Mouse (Mus musculus) gastrocnemius, adult 2 months (tissue): Measurements from ENCODE around the gene Pard3. TPM values are rescaled to one million over a fixed set of nuclear protein-coding genes. Genes with fewer than 3 reads are reported as not detected.
A peak's percentile ranks its signal among the peaks of the same experiment; 100 is the strongest.

Source experiments
- DNase-seq: peaks from one replicate; pipeline ENCODE4 v3.0.0; 2022
- H3K27ac ChIP-seq: fragments of 200-600 bp; 2 replicates; pipeline ENCODE4 v1.8.1; 2022; ENCODE audit warnings: mild to moderate bottlenecking
- H3K4me3 ChIP-seq: fragments of 200-600 bp; 2 replicates; pipeline ENCODE4 v1.8.1; 2022; ENCODE audit warnings: mild to moderate bottlenecking, moderate library complexity
- CTCF ChIP-seq: fragments of 200-600 bp; IDR thresholded peaks from 2 replicates; pipeline ENCODE4 v1.8.1; 2022; ENCODE audit warnings: antibody characterized with exemption, mild to moderate bottlenecking, moderate library complexity
- intact Hi-C: fragments of 180-260 bp; cut with DNase I; formaldehyde crosslinking; loops from one replicate; pipeline ENCODE4 v1.15.1; 2025
- total RNA-seq, 2 experiments: library from RNA; stranded (reverse); gene quantifications; 2 replicates each; pipeline ENCODE4 v1.2.3; 2021

The Pard3 gene
- total RNA-seq, 2 experiments from 2014 or later: 29.8 to 30.2 TPM

GRCm38 (mm10) chr8:127065113-127065473 lies 1.4 kb downstream of the Pard3 start:
- peak overlapping the region; percentile 95 for H3K27ac ChIP-seq
- intact Hi-C loops: no loop called here
- DNase-seq: no peak
- peak overlapping the region; percentile 96 for H3K4me3 ChIP-seq
- no peak for TF ChIP-seq CTCF

- no peak for TF ChIP-seq CTCF
- H3K4me3 ChIP-seq: no peak overlapping the region
- no peak overlapping the region for H3K27ac ChIP-seq
- DNase-seq: no peak
- intact Hi-C loops: no loop called here
Observed at GRCm38 (mm10) chr8:127065791-127066190, 2.1 kb downstream of the Pard3 start.

- no peak overlapping the region for H3K27ac ChIP-seq
- TF ChIP-seq CTCF: no peak
- no peak overlapping the region for H3K4me3 ChIP-seq
- no peak for DNase-seq
- intact Hi-C loops: no loop called here
Observed at GRCm38 (mm10) chr8:127066501-127066900, 2.8 kb downstream of the Pard3 start.

- Histone ChIP-seq H3K27ac (no peak overlapping the region), H3K4me3 (no peak overlapping the region)
- intact Hi-C loops: no loop called here
- DNase-seq: no peak
- no peak for TF ChIP-seq CTCF
Observed at GRCm38 (mm10) chr8:127068719-127069118, 5.0 kb downstream of the Pard3 start.

- peak; percentile 71 for DNase-seq
- peak overlapping the region; percentile 38 for H3K27ac ChIP-seq
- TF ChIP-seq CTCF: no peak
- H3K4me3 ChIP-seq: no peak overlapping the region
- intact Hi-C loops: no loop called here
Observed at GRCm38 (mm10) chr8:127070225-127070624, 6.5 kb downstream of the Pard3 start.

- Histone ChIP-seq H3K27ac (no peak overlapping the region), H3K4me3 (no peak overlapping the region)
- no peak for TF ChIP-seq CTCF
- intact Hi-C loops: no loop called here
- DNase-seq: peak; percentile 67
Observed at GRCm38 (mm10) chr8:127073052-127073618, 9.4 kb downstream of the Pard3 start.

GRCm38 (mm10) chr8:127076511-127076910 lies 12.8 kb downstream of the Pard3 start:
- no peak for TF ChIP-seq CTCF
- Histone ChIP-seq H3K27ac (no peak overlapping the region), H3K4me3 (no peak overlapping the region)
- intact Hi-C loops: no loop called here
- DNase-seq: no peak

GRCm38 (mm10) chr8:127079244-127079805 lies 15.6 kb downstream of the Pard3 start:
- Histone ChIP-seq H3K4me3 (no peak overlapping the region), H3K27ac (no peak overlapping the region)
- TF ChIP-seq CTCF: no peak
- intact Hi-C loops: no loop called here
- no peak for DNase-seq

- DNase-seq: no peak
- Histone ChIP-seq H3K27ac (no peak overlapping the region), H3K4me3 (no peak overlapping the region)
- intact Hi-C loops: no loop called here
- TF ChIP-seq CTCF: no peak
Observed at GRCm38 (mm10) chr8:127081297-127081696, 17.6 kb downstream of the Pard3 start.

- intact Hi-C loops: no loop called here
- Histone ChIP-seq H3K27ac (no peak overlapping the region), H3K4me3 (no peak overlapping the region)
- no peak for DNase-seq
- TF ChIP-seq CTCF: no peak
Observed at GRCm38 (mm10) chr8:127082486-127082885, 18.8 kb downstream of the Pard3 start.

GRCm38 (mm10) chr8:127084565-127084964 lies 20.9 kb downstream of the Pard3 start:
- TF ChIP-seq CTCF: no peak
- no peak overlapping the region for H3K4me3 ChIP-seq
- no peak overlapping the region for H3K27ac ChIP-seq
- intact Hi-C loops: no loop called here
- no peak for DNase-seq

GRCm38 (mm10) chr8:127087434-127087833 lies 23.7 kb downstream of the Pard3 start:
- intact Hi-C loops: no loop called here

GRCm38 (mm10) chr8:127088372-127088771 lies 24.7 kb downstream of the Pard3 start:
- no peak overlapping the region for H3K27ac ChIP-seq
- no peak overlapping the region for H3K4me3 ChIP-seq
- no peak for DNase-seq
- intact Hi-C loops: no loop called here
- TF ChIP-seq CTCF: no peak

More at GRCm38 (mm10) chr8:127087434-127087833, 23.7 kb downstream of the Pard3 start:
- no peak for TF ChIP-seq CTCF
- no peak for DNase-seq
- H3K27ac ChIP-seq: no peak overlapping the region
- H3K4me3 ChIP-seq: no peak overlapping the region

- no peak for TF ChIP-seq CTCF
- intact Hi-C loops: no loop called here
- no peak overlapping the region for H3K4me3 ChIP-seq
- no peak for DNase-seq
- H3K27ac ChIP-seq: no peak overlapping the region
Observed at GRCm38 (mm10) chr8:127089021-127089420, 25.3 kb downstream of the Pard3 start.
